Comparison of ENCODE assay signal across 26 mouse cellular contexts in the genomic region with DNA sequence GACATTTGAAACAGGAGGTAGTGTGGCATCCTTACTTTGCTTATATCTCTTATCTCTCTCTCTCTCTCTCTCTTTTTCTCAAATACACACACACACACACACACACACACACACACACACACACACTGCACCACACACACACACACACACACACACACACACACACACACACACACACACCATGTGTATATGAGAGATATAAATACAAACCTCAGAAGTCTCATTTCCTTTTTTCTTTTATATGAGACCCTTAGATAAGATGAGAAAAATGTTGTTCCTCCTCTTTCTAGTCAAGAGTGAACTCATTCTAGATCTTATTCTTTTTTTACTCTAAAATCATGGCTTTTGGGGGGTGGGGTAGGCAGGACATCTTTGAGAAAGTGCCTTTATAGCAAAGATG.
"Had no signal": no experiment of that assay in that cellular context is flagged by ENCODE, and none has a peak within 500 bp of the region (broad histone marks: within the 10 kb centered on the region; RNA-seq: fewer than 3 reads in every experiment).

No protein-coding gene starts in this region.

- H3K4me3 ChIP-seq: limb, embryonic 10.5 days; limb, embryonic 12.5 days; limb, embryonic 13.5 days; limb, embryonic 15.5 days; liver, embryonic 12.5 days; liver, embryonic 13.5 days; liver, embryonic 15.5 days; lung, embryonic 15.5 days; megakaryocyte, embryonic 14.5 days; midbrain, embryonic 10.5 days; midbrain, embryonic 12.5 days; midbrain, embryonic 13.5 days; midbrain, embryonic 15.5 days; myocyte had no signal

- H3K9ac ChIP-seq: limb, embryonic 12.5 days; limb, embryonic 13.5 days; limb, embryonic 15.5 days; liver, embryonic 12.5 days; liver, embryonic 13.5 days; liver, embryonic 14.5 days; liver, embryonic 15.5 days; liver, postnatal 0 days; lung, embryonic 14.5 days; lung, embryonic 15.5 days; midbrain, embryonic 12.5 days; midbrain, embryonic 13.5 days; midbrain, embryonic 15.5 days had no signal

- H3K27ac ChIP-seq: limb, embryonic 10.5 days; limb, embryonic 12.5 days; limb, embryonic 13.5 days; limb, embryonic 15.5 days; liver, embryonic 12.5 days; liver, embryonic 13.5 days; liver, embryonic 14.5 days; liver, embryonic 15.5 days; lung, embryonic 15.5 days; macrophage; midbrain, embryonic 10.5 days; midbrain, embryonic 12.5 days; midbrain, embryonic 13.5 days; midbrain, embryonic 15.5 days had no signal

- DNase-seq: left cerebral cortex, postnatal 4 days; liver; liver, embryonic 13.5 days; liver, postnatal 0 days; lung, adult 18-20 months; lung, adult 2 months; lung, embryonic 14.5 days; lung, postnatal 10 days; lung, postnatal 14 days; lung, postnatal 36 days; lung, postnatal 4 days had no signal

- H3K4me1 ChIP-seq: limb, embryonic 10.5 days; limb, embryonic 12.5 days; limb, embryonic 13.5 days; limb, embryonic 15.5 days; liver, embryonic 12.5 days; liver, embryonic 13.5 days; liver, embryonic 15.5 days; lung, embryonic 15.5 days; midbrain, embryonic 10.5 days; midbrain, embryonic 12.5 days; midbrain, embryonic 13.5 days; midbrain, embryonic 15.5 days had no signal

- H3K9me3 ChIP-seq: limb, embryonic 10.5 days; limb, embryonic 12.5 days; limb, embryonic 13.5 days; limb, embryonic 15.5 days; liver, embryonic 12.5 days; liver, embryonic 13.5 days; liver, embryonic 15.5 days; lung, embryonic 15.5 days; megakaryocyte, embryonic 14.5 days; midbrain, embryonic 10.5 days; midbrain, embryonic 12.5 days; midbrain, embryonic 13.5 days; midbrain, embryonic 15.5 days had no signal

- H3K27me3 ChIP-seq: limb, embryonic 12.5 days; limb, embryonic 13.5 days; limb, embryonic 15.5 days; liver, embryonic 12.5 days; liver, embryonic 13.5 days; liver, embryonic 15.5 days; lung, embryonic 15.5 days; megakaryocyte, embryonic 14.5 days; midbrain, embryonic 12.5 days; midbrain, embryonic 13.5 days; midbrain, embryonic 15.5 days had no signal

- H3K36me3 ChIP-seq: limb, embryonic 10.5 days; limb, embryonic 12.5 days; limb, embryonic 13.5 days; limb, embryonic 15.5 days; liver, embryonic 12.5 days; liver, embryonic 13.5 days; liver, embryonic 15.5 days; lung, embryonic 15.5 days; midbrain, embryonic 10.5 days; midbrain, embryonic 12.5 days; midbrain, embryonic 13.5 days; midbrain, embryonic 15.5 days had no signal
